Mouse (Mus musculus) liver, embryonic 11.5 days (tissue): ENCODE measurements at regions not wholly inside any gene's neighbourhood (a gene's known extent, or its start where the extent isn't known, plus 50 kb on each side); places are given as distances from the start of the nearest gene placed in this dataset.

Source experiments
- ATAC-seq: fragments of 200-750 bp; cut with Nextera tagmentation; replicated peaks from 2 replicates; pipeline ENCODE4 v1.8.0; 2017; ENCODE audit warnings: moderate number of reproducible peaks, mild to moderate bottlenecking, moderate TSS enrichment, moderate library complexity; ENCODE audit not compliant: low FRiP score
- DNase-seq: peaks from one replicate; pipeline ENCODE4 v3.0.0-alpha.2; 2017; ENCODE audit warnings: low spot score
- H3K27ac ChIP-seq: fragments of 300-500 bp; sonication (generic); 2 replicates; pipeline ENCODE4 v1.5.1; 2014; ENCODE audit warnings: mild to moderate bottlenecking, low read depth, low read length, control low read depth
- H3K27me3 ChIP-seq: fragments of 300-500 bp; sonication (generic); replicated peaks from 2 replicates; pipeline ENCODE4 v1.6.1; 2014; ENCODE audit warnings: low read length, mixed read lengths; ENCODE audit not compliant: control insufficient read depth, insufficient read depth
- H3K36me3 ChIP-seq: fragments of 300-500 bp; sonication (generic); 2 replicates; pipeline ENCODE4 v1.6.1; 2014; ENCODE audit warnings: mild to moderate bottlenecking, low read length, moderate library complexity, mixed read lengths; ENCODE audit not compliant: control insufficient read depth, insufficient read depth
- H3K4me1 ChIP-seq: fragments of 300-500 bp; sonication (generic); replicated peaks from 2 replicates; pipeline ENCODE4 v1.6.1; 2014; ENCODE audit warnings: low read length, mixed read lengths; ENCODE audit not compliant: control insufficient read depth, insufficient read depth
- H3K4me2 ChIP-seq: fragments of 300-500 bp; sonication (generic); 2 replicates; pipeline ENCODE4 v1.6.1; 2014; ENCODE audit warnings: mild to moderate bottlenecking, control low read depth, moderate library complexity
- H3K4me3 ChIP-seq: fragments of 300-500 bp; sonication (generic); 2 replicates; pipeline ENCODE4 v1.5.1; 2014; ENCODE audit warnings: low read depth, low read length, control low read depth
- H3K9ac ChIP-seq: fragments of 300-500 bp; sonication (generic); 2 replicates; pipeline ENCODE4 v1.6.1; 2014; ENCODE audit warnings: low read depth, low read length, control low read depth
- H3K9me3 ChIP-seq: fragments of 300-500 bp; sonication (generic); 2 replicates; pipeline ENCODE4 v1.6.1; 2016; ENCODE audit warnings: low read length, inconsistent platforms, mixed read lengths; ENCODE audit not compliant: control insufficient read depth
- WGBS: fragments of 180-500 bp; shearing (Covaris S2); extraction: QIAGEN DNeasy Blood & Tissue Kit; methylation state at CpG from one replicate; pipeline ENCODE4 v1.1.7; 2014; 5-methylcytosine and 5-hydroxymethylcytosine counted together

GRCm38 (mm10) chr8:93643471-93644215 is 108.0 kb upstream of the Ces5a start:
- ATAC-seq (no peak), DNase-seq (no peak)
- no peak overlapping the region for H3K4me2 ChIP-seq
- WGBS: 60% methylated on average over 4 of the region's 4 CpGs
- H3K4me3 ChIP-seq: no peak overlapping the region
- H3K36me3 ChIP-seq: no peaks in the 10 kb centered on the region
- H3K27ac ChIP-seq: no peak overlapping the region
- H3K9me3 ChIP-seq: no peaks in the 10 kb centered on the region
- H3K4me1 ChIP-seq: no peaks in the 10 kb centered on the region
- H3K27me3 ChIP-seq: no peaks in the 10 kb centered on the region
- no peak overlapping the region for H3K9ac ChIP-seq

GRCm38 (mm10) chr8:93653421-93653820 is 117.8 kb upstream of the Ces5a start:
- Histone ChIP-seq H3K27me3 (no peaks in the 10 kb centered on the region), H3K27ac (no peak overlapping the region), H3K9ac (no peak overlapping the region), H3K4me3 (no peak overlapping the region), H3K4me2 (no peak overlapping the region), H3K36me3 (no peaks in the 10 kb centered on the region), H3K4me1 (no peaks in the 10 kb centered on the region), H3K9me3 (peaks cover 4% of the 10 kb centered on the region; the same call in 1 of the 2 replicates)
- no peak for ATAC-seq
- no peak for DNase-seq
- 95% methylated on average over 2 of the region's 2 CpGs for WGBS

- no peaks in the 10 kb centered on the region for H3K4me1 ChIP-seq
- no peak for ATAC-seq
- no peaks in the 10 kb centered on the region for H3K27me3 ChIP-seq
- no peak overlapping the region for H3K27ac ChIP-seq
- DNase-seq: no peak
- H3K9ac ChIP-seq: no peak overlapping the region
- 75% methylated on average over 14 of the region's 14 CpGs for WGBS
- H3K4me2 ChIP-seq: no peak overlapping the region
- H3K4me3 ChIP-seq: no peak overlapping the region
- H3K36me3 ChIP-seq: no peaks in the 10 kb centered on the region
- H3K9me3 ChIP-seq: peaks cover 4% of the 10 kb centered on the region; the same call in 1 of the 2 replicates
These were observed 118.5 kb upstream of the Ces5a start for GRCm38 (mm10) chr8:93653913-93654705.

- no peak overlapping the region for H3K9ac ChIP-seq
- H3K27me3 ChIP-seq: no peaks in the 10 kb centered on the region
- H3K4me1 ChIP-seq: no peaks in the 10 kb centered on the region
- no peak for ATAC-seq
- H3K4me3 ChIP-seq: no peak overlapping the region
- 86% methylated on average over 9 of the region's 9 CpGs for WGBS
- no peaks in the 10 kb centered on the region for H3K36me3 ChIP-seq
- H3K4me2 ChIP-seq: no peak overlapping the region
- H3K9me3 ChIP-seq: no peaks in the 10 kb centered on the region
- no peak for DNase-seq
- H3K27ac ChIP-seq: no peak overlapping the region
These were observed 120.1 kb upstream of the Ces5a start for GRCm38 (mm10) chr8:93655752-93656151.

- Histone ChIP-seq H3K9ac (no peak overlapping the region), H3K36me3 (no peaks in the 10 kb centered on the region), H3K27ac (no peak overlapping the region), H3K4me3 (no peak overlapping the region; the same call in 1 of the 2 replicates), H3K9me3 (no peaks in the 10 kb centered on the region), H3K27me3 (no peaks in the 10 kb centered on the region), H3K4me1 (no peaks in the 10 kb centered on the region), H3K4me2 (peak overlapping the region; percentile 39)
- peak; percentile 51 for DNase-seq
- 9% methylated on average over 15 of the region's 15 CpGs for WGBS
- peak; percentile 43 for ATAC-seq
These were observed 126.1 kb upstream of the Ces5a start for GRCm38 (mm10) chr8:93661739-93662138.

GRCm38 (mm10) chr8:93662219-93662618 is 126.6 kb upstream of the Ces5a start:
- no peaks in the 10 kb centered on the region for H3K9me3 ChIP-seq
- ATAC-seq (no peak), DNase-seq (no peak)
- H3K27ac ChIP-seq: no peak overlapping the region
- H3K9ac ChIP-seq: no peak overlapping the region
- H3K4me3 ChIP-seq: no peak overlapping the region
- H3K36me3 ChIP-seq: no peaks in the 10 kb centered on the region
- no peaks in the 10 kb centered on the region for H3K27me3 ChIP-seq
- H3K4me1 ChIP-seq: no peaks in the 10 kb centered on the region
- 58% methylated on average over 5 of the region's 5 CpGs for WGBS
- peak overlapping the region; percentile 39 for H3K4me2 ChIP-seq

- H3K4me1 ChIP-seq: no peaks in the 10 kb centered on the region
- no peaks in the 10 kb centered on the region for H3K36me3 ChIP-seq
- ATAC-seq (no peak), DNase-seq (no peak)
- H3K4me2 ChIP-seq: no peak overlapping the region
- 75% methylated on average over 4 of the region's 4 CpGs for WGBS
- H3K27ac ChIP-seq: no peak overlapping the region
- no peak overlapping the region for H3K4me3 ChIP-seq
- no peak overlapping the region for H3K9ac ChIP-seq
- H3K9me3 ChIP-seq: no peaks in the 10 kb centered on the region
- H3K27me3 ChIP-seq: no peaks in the 10 kb centered on the region
These were observed 128.2 kb upstream of the Ces5a start for GRCm38 (mm10) chr8:93663851-93664250.

- ATAC-seq (no peak), DNase-seq (no peak)
- Histone ChIP-seq H3K36me3 (no peaks in the 10 kb centered on the region), H3K9me3 (no peaks in the 10 kb centered on the region), H3K27me3 (no peaks in the 10 kb centered on the region), H3K9ac (no peak overlapping the region), H3K4me2 (no peak overlapping the region), H3K27ac (no peak overlapping the region), H3K4me3 (no peak overlapping the region), H3K4me1 (no peaks in the 10 kb centered on the region)
- WGBS: 72% methylated on average over 7 of the region's 7 CpGs
These were observed 132.7 kb upstream of the Ces5a start for GRCm38 (mm10) chr8:93668306-93668705.

GRCm38 (mm10) chr8:93674721-93675120 is 135.0 kb upstream of the Gnao1 start:
- ATAC-seq: no peak
- 67% methylated on average over 3 of the region's 3 CpGs for WGBS
- no peaks in the 10 kb centered on the region for H3K9me3 ChIP-seq
- H3K9ac ChIP-seq: no peak overlapping the region
- no peaks in the 10 kb centered on the region for H3K27me3 ChIP-seq
- no peaks in the 10 kb centered on the region for H3K36me3 ChIP-seq
- H3K4me3 ChIP-seq: no peak overlapping the region
- no peaks in the 10 kb centered on the region for H3K4me1 ChIP-seq
- no peak for DNase-seq
- no peak overlapping the region for H3K4me2 ChIP-seq
- H3K27ac ChIP-seq: no peak overlapping the region
